Mouse (Mus musculus) liver, embryonic 14.5 days (tissue): ENCODE measurements around the gene Gm17428.

Experiments used
- CTCF ChIP-seq: IDR thresholded peaks from 2 replicates; pipeline ENCODE4 v1.5.1; 2016; ENCODE audit warnings: antibody characterized with exemption, low read depth, control low read depth
- EP300 ChIP-seq: IDR thresholded peaks from 2 replicates; pipeline ENCODE4 v1.6.1; 2016; ENCODE audit warnings: antibody characterized with exemption, low read depth

DNA sequence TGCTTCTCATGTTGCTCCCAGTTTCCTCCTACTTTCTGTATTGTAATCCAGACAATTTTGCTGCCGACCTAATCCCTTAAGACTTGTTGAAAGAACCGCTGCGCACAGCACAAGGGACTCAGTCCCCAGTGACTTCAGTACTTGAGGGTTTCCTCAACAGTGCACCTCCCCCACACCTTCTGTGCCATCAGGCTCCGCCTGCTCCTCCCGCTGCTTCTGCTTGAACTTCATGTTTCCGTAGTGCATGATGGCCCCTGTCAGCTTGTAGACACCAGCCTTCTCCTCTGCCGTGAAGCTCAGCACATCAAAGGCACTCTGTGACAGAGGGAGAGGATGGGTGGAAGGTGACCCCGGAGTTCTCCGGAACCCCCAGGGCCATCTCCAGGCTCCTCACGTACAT is 16.0 kb upstream of the Gm17428 start:
- TF ChIP-seq CTCF = no peak
- TF ChIP-seq EP300 = no peak
